Mouse (Mus musculus) lung, postnatal 0 days (tissue): ENCODE measurements at regions not wholly inside any gene's neighbourhood (a gene's known extent, or its start where the extent isn't known, plus 50 kb on each side); places are given as distances from the start of the nearest gene placed in this dataset.

ENCODE experiments used
- ATAC-seq: fragments of 200-750 bp; cut with Nextera tagmentation; 2 replicates; pipeline ENCODE4 v1.8.0; 2017; ENCODE audit warnings: moderate library complexity
- DNase-seq: peaks from one replicate; pipeline ENCODE4 v3.0.0-alpha.2; 2016; ENCODE audit warnings: low spot score
- H3K27ac ChIP-seq: fragments of 300-500 bp; sonication (generic); 2 replicates; pipeline ENCODE4 v1.5.1; 2014; ENCODE audit warnings: antibody characterized with exemption, mild to moderate bottlenecking, low read length, mixed read lengths
- H3K27me3 ChIP-seq: fragments of 300-500 bp; sonication (generic); replicated peaks from 2 replicates; pipeline ENCODE4 v1.6.1; 2014; ENCODE audit warnings: low read length, mixed read lengths; ENCODE audit not compliant: insufficient read depth
- H3K36me3 ChIP-seq: fragments of 300-500 bp; sonication (generic); 2 replicates; pipeline ENCODE4 v1.6.1; 2014; ENCODE audit warnings: low read length, mixed read lengths; ENCODE audit not compliant: insufficient read depth
- H3K4me1 ChIP-seq: fragments of 300-500 bp; sonication (generic); 2 replicates; pipeline ENCODE4 v1.6.1; 2014; ENCODE audit warnings: antibody characterized with exemption, low read depth, low read length, mixed read lengths; ENCODE audit not compliant: insufficient read depth
- H3K4me2 ChIP-seq: fragments of 300-500 bp; sonication (generic); replicated peaks from 2 replicates; pipeline ENCODE4 v1.6.1; 2014; ENCODE audit warnings: low read depth, mild to moderate bottlenecking, low read length, moderate library complexity, mixed read lengths
- H3K4me3 ChIP-seq: fragments of 300-500 bp; sonication (generic); 2 replicates; pipeline ENCODE4 v1.5.1; 2014; ENCODE audit warnings: low read depth, low read length
- H3K9ac ChIP-seq: fragments of 300-500 bp; sonication (generic); replicated peaks from 2 replicates; pipeline ENCODE4 v1.6.1; 2014; ENCODE audit warnings: low read depth, mild to moderate bottlenecking
- H3K9me3 ChIP-seq: fragments of 300-500 bp; sonication (generic); 2 replicates; pipeline ENCODE4 v1.6.1; 2016; ENCODE audit warnings: low read length, mixed read lengths
- CTCF ChIP-seq: IDR thresholded peaks from 2 replicates; pipeline ENCODE4 v1.5.1; 2016; ENCODE audit warnings: antibody characterized with exemption, mild to moderate bottlenecking
- EP300 ChIP-seq: IDR thresholded peaks from 2 replicates; pipeline ENCODE4 v1.6.1; 2016; ENCODE audit warnings: antibody characterized with exemption, mild to moderate bottlenecking, control low read depth
- WGBS: fragments of 180-500 bp; shearing (Covaris S2); extraction: QIAGEN DNeasy Blood & Tissue Kit; methylation state at CpG from one replicate; pipeline ENCODE4 v1.1.7; 2014; 5-methylcytosine and 5-hydroxymethylcytosine counted together

DNA sequence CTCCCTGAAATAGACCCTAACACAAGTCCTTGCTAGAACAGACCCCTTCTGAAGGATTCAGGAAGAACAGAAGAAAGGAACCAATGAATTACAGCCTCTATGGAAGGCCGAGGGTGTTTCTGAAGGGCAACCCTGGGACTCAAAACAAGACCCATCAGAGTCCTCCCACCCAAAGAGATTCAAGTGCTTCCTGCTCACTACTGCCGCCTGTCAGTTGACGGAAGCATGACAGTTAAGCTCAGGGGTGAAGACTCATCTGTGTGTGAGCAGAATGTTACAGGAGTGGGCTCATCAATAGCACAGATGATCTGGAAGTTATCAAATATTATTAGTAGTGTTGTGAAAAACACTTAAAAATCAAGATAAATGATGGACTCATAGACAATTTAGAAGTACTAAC is 411.9 kb upstream of the Slc35b3 start:
- no peak overlapping the region for H3K4me3 ChIP-seq
- peak; percentile 47 for TF ChIP-seq CTCF
- no peak for TF ChIP-seq EP300
- H3K4me2 ChIP-seq, result no peak overlapping the region
- no peak overlapping the region for H3K9ac ChIP-seq
- H3K27ac ChIP-seq, result no peak overlapping the region
- H3K36me3 ChIP-seq, result no peaks in the 10 kb centered on the region
- H3K4me1 ChIP-seq, result no peaks in the 10 kb centered on the region
- no peak for ATAC-seq
- no peaks in the 10 kb centered on the region for H3K9me3 ChIP-seq
- DNase-seq, result no peak
- no peaks in the 10 kb centered on the region for H3K27me3 ChIP-seq
- WGBS, result 73% methylated on average over 3 of the region's 3 CpGs

DNA sequence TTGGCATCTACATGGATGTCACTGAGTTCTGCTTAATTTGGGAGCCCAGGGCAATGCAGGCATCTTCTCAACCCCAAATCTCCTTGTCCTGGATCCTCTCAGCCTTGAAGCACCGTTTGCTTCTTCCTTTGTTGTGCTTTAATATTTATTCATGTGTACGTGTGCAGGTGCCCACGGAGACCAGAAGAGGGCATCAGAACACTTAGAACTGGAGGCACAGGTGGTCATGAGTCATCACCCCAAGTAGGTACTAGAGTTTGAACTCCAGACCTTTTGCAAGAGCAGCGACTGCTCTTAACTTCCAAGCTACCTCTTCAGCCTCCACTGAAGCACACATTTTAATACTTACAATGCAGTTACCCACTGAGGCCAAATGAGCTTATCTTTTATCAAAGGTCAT is 403.0 kb upstream of the Slc35b3 start:
- peak; percentile 56 for DNase-seq
- H3K9ac ChIP-seq, result no peak overlapping the region
- no peaks in the 10 kb centered on the region for H3K36me3 ChIP-seq
- H3K4me1 ChIP-seq, result no peaks in the 10 kb centered on the region
- WGBS, result 26% methylated on average over 4 of the region's 4 CpGs
- no peaks in the 10 kb centered on the region for H3K27me3 ChIP-seq
- no peak overlapping the region for H3K4me2 ChIP-seq
- TF ChIP-seq CTCF, result peak; percentile 59
- 0 out of 2 replicates have a peak, but pooled peaks have one; percentile 18 for TF ChIP-seq EP300
- H3K9me3 ChIP-seq, result no peaks in the 10 kb centered on the region
- H3K4me3 ChIP-seq, result no peak overlapping the region
- ATAC-seq, result peak; percentile 14; the same call in 1 of the 2 replicates
- no peak overlapping the region for H3K27ac ChIP-seq

DNA sequence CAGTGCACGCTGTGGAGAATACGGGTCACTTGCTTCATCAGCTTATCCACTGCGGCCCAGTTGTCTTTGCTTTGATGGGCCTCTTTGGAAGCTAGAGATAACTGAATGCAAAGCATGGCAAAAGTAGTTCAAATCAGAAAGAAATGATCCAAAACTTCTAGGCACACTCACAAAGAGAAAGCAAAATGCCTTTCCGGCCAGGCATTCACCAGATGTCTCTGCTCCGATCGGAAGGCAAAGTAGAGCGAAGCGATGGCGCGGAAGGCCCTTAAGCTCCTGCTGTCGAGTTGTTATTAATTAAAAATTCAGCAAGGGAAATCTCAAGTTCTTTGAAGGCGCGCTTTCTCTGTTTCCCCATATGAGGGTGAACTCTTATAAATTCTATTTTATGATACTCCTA is 401.9 kb upstream of the Slc35b3 start:
- Histone ChIP-seq H3K36me3 (no peaks in the 10 kb centered on the region), H3K9ac (no peak overlapping the region), H3K4me2 (no peak overlapping the region), H3K9me3 (no peaks in the 10 kb centered on the region), H3K4me1 (no peaks in the 10 kb centered on the region), H3K4me3 (no peak overlapping the region), H3K27ac (no peak overlapping the region), H3K27me3 (no peaks in the 10 kb centered on the region)
- ATAC-seq (no peak), DNase-seq (no peak)
- WGBS, result 84% methylated on average over 12 of the region's 13 CpGs
- TF ChIP-seq CTCF (no peak), EP300 (no peak)

DNA sequence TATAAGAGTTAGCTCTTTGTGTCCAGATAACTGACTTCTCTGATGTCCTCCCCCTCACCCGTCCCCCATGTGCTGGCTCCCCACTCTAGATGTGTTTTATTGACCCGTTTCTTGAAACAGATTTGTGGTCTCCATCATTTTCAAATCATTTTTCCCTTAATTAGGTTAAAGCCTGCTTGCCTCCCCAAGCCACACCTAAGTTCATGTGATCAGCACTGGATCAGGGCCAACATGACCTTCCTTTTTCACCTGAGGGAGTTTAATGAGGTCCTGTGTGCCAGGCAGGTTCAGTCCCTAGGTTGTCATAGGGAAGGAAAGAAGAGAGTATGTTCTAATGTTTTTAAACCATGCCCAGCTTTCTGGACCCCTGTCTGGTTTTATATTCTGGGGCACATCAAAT is 390.9 kb upstream of the Slc35b3 start:
- Histone ChIP-seq H3K27me3 (no peaks in the 10 kb centered on the region), H3K27ac (no peak overlapping the region)
- 53% methylated on average over 2 of the region's 2 CpGs for WGBS

DNA sequence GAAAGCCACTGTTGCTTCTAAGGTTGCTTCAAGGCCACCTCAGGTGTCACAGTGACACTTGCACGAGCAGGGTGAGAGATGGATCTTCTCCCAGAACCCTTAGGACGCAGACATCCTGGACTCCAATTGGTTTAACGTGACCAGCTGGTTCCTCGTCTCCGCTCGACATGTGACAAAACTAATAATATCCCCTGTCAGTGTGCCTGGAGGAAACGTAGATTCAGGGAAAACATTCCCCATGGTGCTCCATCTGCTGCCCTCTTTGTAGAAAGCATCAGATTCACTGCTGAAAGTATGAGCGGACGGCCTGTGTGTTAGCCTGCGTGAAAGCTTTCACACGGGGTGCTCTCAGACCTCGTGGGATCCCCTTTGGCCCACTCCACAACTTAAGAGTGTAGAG is 390.0 kb upstream of the Slc35b3 start:
- no peak overlapping the region for H3K9ac ChIP-seq
- H3K27me3 ChIP-seq, result no peaks in the 10 kb centered on the region
- H3K9me3 ChIP-seq, result no peaks in the 10 kb centered on the region
- TF ChIP-seq CTCF (no peak), EP300 (no peak)
- no peak for DNase-seq
- no peaks in the 10 kb centered on the region for H3K4me1 ChIP-seq
- H3K27ac ChIP-seq, result no peak overlapping the region
- no peaks in the 10 kb centered on the region for H3K36me3 ChIP-seq
- H3K4me2 ChIP-seq, result no peak overlapping the region
- H3K4me3 ChIP-seq, result no peak overlapping the region
- WGBS, result 71% methylated on average over 12 of the region's 12 CpGs
- ATAC-seq, result no peak

More for the DNA sequence above, 390.9 kb upstream of the Slc35b3 start:
- Histone ChIP-seq H3K9ac (no peak overlapping the region), H3K9me3 (no peaks in the 10 kb centered on the region), H3K4me1 (no peaks in the 10 kb centered on the region), H3K36me3 (no peaks in the 10 kb centered on the region), H3K4me3 (no peak overlapping the region), H3K4me2 (no peak overlapping the region)
- no peak for TF ChIP-seq EP300
- no peak for TF ChIP-seq CTCF
- DNase-seq (no peak), ATAC-seq (no peak)

DNA sequence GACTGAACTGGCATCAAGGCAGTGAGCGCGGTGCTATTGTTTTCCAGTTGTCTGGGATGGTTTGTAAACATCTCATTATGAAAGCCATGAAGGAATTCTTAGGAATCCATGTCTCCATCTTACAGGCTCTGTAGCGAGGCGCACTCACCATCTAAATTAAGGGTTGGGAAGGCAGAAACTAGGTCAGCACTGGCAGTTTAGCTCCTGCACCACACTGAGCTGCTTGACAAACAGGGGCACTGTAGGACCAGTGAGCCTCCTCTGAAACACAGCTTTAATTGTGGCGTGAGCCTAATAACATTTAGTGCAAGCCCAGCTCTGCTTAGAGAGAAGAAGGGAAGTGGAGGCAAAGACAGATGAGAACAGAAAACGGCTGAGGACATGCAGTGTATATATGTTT is 387.1 kb upstream of the Slc35b3 start:
- no peak for ATAC-seq
- H3K27ac ChIP-seq, result no peak overlapping the region
- H3K9ac ChIP-seq, result no peak overlapping the region
- WGBS, result 83% methylated on average over 6 of the region's 6 CpGs
- no peaks in the 10 kb centered on the region for H3K36me3 ChIP-seq
- TF ChIP-seq CTCF, result no peak
- no peak for TF ChIP-seq EP300
- no peaks in the 10 kb centered on the region for H3K4me1 ChIP-seq
- DNase-seq, result no peak
- no peak overlapping the region for H3K4me2 ChIP-seq
- H3K4me3 ChIP-seq, result no peak overlapping the region
- no peaks in the 10 kb centered on the region for H3K27me3 ChIP-seq
- no peaks in the 10 kb centered on the region for H3K9me3 ChIP-seq

DNA sequence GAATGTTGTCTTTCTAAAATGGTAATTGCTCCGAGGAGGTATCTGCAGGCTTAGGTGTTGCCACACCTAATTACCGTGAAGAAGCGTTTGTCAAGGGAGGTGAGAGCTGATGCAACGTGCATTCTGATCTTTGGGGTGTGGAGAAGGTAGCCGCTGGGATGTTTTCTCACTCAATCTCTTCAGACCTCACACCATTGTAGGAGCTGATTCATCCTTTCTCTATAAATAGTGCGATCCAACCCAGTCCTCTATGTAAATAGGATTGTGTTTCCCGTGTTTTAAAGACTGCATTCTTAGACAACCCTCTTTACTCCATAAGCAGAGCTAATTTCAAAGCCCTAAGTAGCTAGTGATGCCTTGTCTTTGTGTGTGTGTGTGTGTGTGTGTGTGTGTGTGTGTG is 374.2 kb upstream of the Slc35b3 start:
- no peak for TF ChIP-seq EP300
- no peak for TF ChIP-seq CTCF
- Histone ChIP-seq H3K27ac (no peak overlapping the region), H3K4me2 (no peak overlapping the region), H3K9ac (no peak overlapping the region), H3K4me3 (no peak overlapping the region), H3K27me3 (no peaks in the 10 kb centered on the region), H3K4me1 (no peaks in the 10 kb centered on the region), H3K36me3 (no peaks in the 10 kb centered on the region), H3K9me3 (no peaks in the 10 kb centered on the region)
- 24% methylated on average over 7 of the region's 7 CpGs for WGBS
- no peak for ATAC-seq
- no peak for DNase-seq
